Mouse (Mus musculus) heart, embryonic 11.5 days (tissue): Measurements from ENCODE around the gene Myo1g. TPM values are rescaled to one million over a fixed set of nuclear protein-coding genes. Genes with fewer than 3 reads are reported as not detected.

Source experiments
- ATAC-seq: fragments of 200-750 bp; cut with Nextera tagmentation; replicated peaks from 2 replicates; pipeline ENCODE4 v1.8.0; 2017; ENCODE audit warnings: moderate library complexity; ENCODE audit not compliant: insufficient number of reproducible peaks, low FRiP score, low TSS enrichment
- H3K27ac ChIP-seq: fragments of 300-500 bp; sonication (generic); 2 replicates; pipeline ENCODE4 v1.5.1; 2014; ENCODE audit warnings: mild to moderate bottlenecking, low read depth, low read length
- H3K27me3 ChIP-seq: fragments of 300-500 bp; sonication (generic); 2 replicates; pipeline ENCODE4 v1.6.1; 2014; ENCODE audit warnings: mild to moderate bottlenecking, low read length, mixed read lengths; ENCODE audit not compliant: control insufficient read depth, insufficient read depth
- H3K36me3 ChIP-seq: fragments of 300-500 bp; sonication (generic); 2 replicates; pipeline ENCODE4 v1.6.1; 2014; ENCODE audit warnings: mild to moderate bottlenecking, low read length, moderate library complexity, mixed read lengths; ENCODE audit not compliant: control insufficient read depth, insufficient read depth
- H3K4me1 ChIP-seq: fragments of 300-500 bp; sonication (generic); 2 replicates; pipeline ENCODE4 v1.6.1; 2014; ENCODE audit warnings: low read length; ENCODE audit not compliant: control insufficient read depth, insufficient read depth
- H3K4me2 ChIP-seq: fragments of 300-500 bp; sonication (generic); 2 replicates; pipeline ENCODE4 v1.6.1; 2014; ENCODE audit warnings: mild to moderate bottlenecking, moderate library complexity
- H3K4me3 ChIP-seq: fragments of 300-500 bp; sonication (generic); 2 replicates; pipeline ENCODE4 v1.5.1; 2014; ENCODE audit warnings: low read depth, low read length
- H3K9ac ChIP-seq: fragments of 300-500 bp; sonication (generic); 2 replicates; pipeline ENCODE4 v1.6.1; 2014; ENCODE audit warnings: mild to moderate bottlenecking, low read depth, low read length, moderate library complexity
- H3K9me3 ChIP-seq: fragments of 300-500 bp; sonication (generic); replicated peaks from 2 replicates; pipeline ENCODE4 v1.6.1; 2016; ENCODE audit warnings: low read length; ENCODE audit not compliant: control insufficient read depth
- WGBS: fragments of 180-500 bp; shearing (Covaris S2); extraction: QIAGEN DNeasy Blood & Tissue Kit; methylation state at CpG from one replicate; pipeline ENCODE4 v1.1.7; 2014; ENCODE audit not compliant: insufficient replicate concordance; 5-methylcytosine and 5-hydroxymethylcytosine counted together
- polyA plus RNA-seq: library from polyadenylated mRNA; unstranded; fragments of >200 nt; fragmentation: Nextera tagmentation; extraction: Ambion mirVana; gene quantifications from 2 replicates; pipeline ENCODE4 v1.2.1, GENCODE M21; 2014

Myo1g gene
- polyA plus RNA-seq, 1 experiment from 2014 or later: 0.72 TPM

- Histone ChIP-seq H3K9ac (no peak overlapping the region), H3K36me3 (no peaks in the 10 kb centered on the region), H3K27ac (no peak overlapping the region), H3K9me3 (no peaks in the 10 kb centered on the region), H3K4me1 (peaks cover 7% of the 10 kb centered on the region; the same call in 1 of the 2 replicates), H3K27me3 (no peaks in the 10 kb centered on the region), H3K4me2 (no peak overlapping the region), H3K4me3 (no peak overlapping the region)
- no peak for ATAC-seq
- WGBS: 93% methylated on average over 1 of the region's 1 CpGs
Observed at GRCm38 (mm10) chr11:6477350-6477749, 43.4 kb downstream of the Myo1g start.

GRCm38 (mm10) chr11:6476876-6477275, 43.9 kb downstream of the Myo1g start:
- Histone ChIP-seq H3K9me3 (no peaks in the 10 kb centered on the region), H3K4me3 (no peak overlapping the region), H3K36me3 (no peaks in the 10 kb centered on the region), H3K9ac (no peak overlapping the region), H3K27ac (no peak overlapping the region), H3K4me2 (no peak overlapping the region), H3K27me3 (no peaks in the 10 kb centered on the region), H3K4me1 (peaks cover 7% of the 10 kb centered on the region; the same call in 1 of the 2 replicates)
- WGBS: 69% methylated on average over 6 of the region's 6 CpGs
- no peak for ATAC-seq

- ATAC-seq: peak; percentile 95
- Histone ChIP-seq H3K27me3 (no peaks in the 10 kb centered on the region), H3K4me2 (peak within 1 kb of the TSS; percentile 94), H3K9me3 (no peaks in the 10 kb centered on the region), H3K9ac (peak within 1 kb of the TSS; percentile 99), H3K36me3 (no peaks in the 10 kb centered on the region), H3K4me3 (peak within 1 kb of the TSS; percentile 95), H3K4me1 (peaks cover 11% of the 10 kb centered on the region), H3K27ac (peak within 1 kb of the TSS; percentile 99)
- WGBS: under 1% methylated on average over 41 of the region's 76 CpGs
Observed at GRCm38 (mm10) chr11:6475867-6476484, 44.8 kb downstream of the Myo1g start, which contains the start of gene Purb. Gene Purb, minus strand, starts transcription at chr11:6475917.

- Histone ChIP-seq H3K4me2 (peak overlapping the region; percentile 94), H3K4me1 (peaks cover 18% of the 10 kb centered on the region), H3K4me3 (peak overlapping the region; percentile 95), H3K27me3 (no peaks in the 10 kb centered on the region), H3K9ac (peak overlapping the region; percentile 99), H3K9me3 (no peaks in the 10 kb centered on the region), H3K27ac (peak overlapping the region; percentile 99), H3K36me3 (no peaks in the 10 kb centered on the region)
- ATAC-seq: 0 out of 2 replicates have a peak, but pooled peaks have one; percentile 11
- WGBS: under 1% methylated on average over 104 of the region's 109 CpGs
Observed at GRCm38 (mm10) chr11:6474874-6475731, 45.7 kb downstream of the Myo1g start.

GRCm38 (mm10) chr11:6474381-6474780, 46.4 kb downstream of the Myo1g start:
- Histone ChIP-seq H3K4me3 (peak overlapping the region; percentile 95), H3K4me1 (peaks cover 22% of the 10 kb centered on the region), H3K4me2 (peak overlapping the region; percentile 94), H3K27ac (peak overlapping the region; percentile 99), H3K9me3 (no peaks in the 10 kb centered on the region), H3K27me3 (no peaks in the 10 kb centered on the region), H3K9ac (peak overlapping the region; percentile 99), H3K36me3 (no peaks in the 10 kb centered on the region)
- 21% methylated on average over 6 of the region's 6 CpGs for WGBS
- ATAC-seq: no peak

- ATAC-seq: no peak
- Histone ChIP-seq H3K9me3 (no peaks in the 10 kb centered on the region), H3K4me2 (peak overlapping the region; percentile 84), H3K27me3 (no peaks in the 10 kb centered on the region), H3K27ac (peak overlapping the region; percentile 84), H3K4me3 (peak overlapping the region; percentile 56), H3K36me3 (no peaks in the 10 kb centered on the region), H3K4me1 (peaks cover 22% of the 10 kb centered on the region), H3K9ac (peak overlapping the region; percentile 81)
Observed at GRCm38 (mm10) chr11:6472076-6472475, 48.7 kb downstream of the Myo1g start.

GRCm38 (mm10) chr11:6471493-6471892, 49.3 kb downstream of the Myo1g start:
- Histone ChIP-seq H3K36me3 (0 out of 2 replicates have a peak, but pooled peaks cover 2% of the 10 kb centered on the region), H3K4me2 (peak overlapping the region; percentile 84), H3K9ac (peak overlapping the region; percentile 60), H3K4me1 (peaks cover 22% of the 10 kb centered on the region), H3K9me3 (no peaks in the 10 kb centered on the region), H3K4me3 (peak overlapping the region; percentile 56), H3K27me3 (no peaks in the 10 kb centered on the region), H3K27ac (peak overlapping the region; percentile 62)
- no peak for ATAC-seq
- WGBS: 18% methylated on average over 1 of the region's 1 CpGs

- peaks cover 22% of the 10 kb centered on the region for H3K4me1 ChIP-seq
- ATAC-seq: no peak
- H3K4me3 ChIP-seq: peak overlapping the region; percentile 56
- H3K36me3 ChIP-seq: peaks cover 7% of the 10 kb centered on the region; the same call in 1 of the 2 replicates
- H3K4me2 ChIP-seq: peak overlapping the region; percentile 84
- peak overlapping the region; percentile 62 for H3K27ac ChIP-seq
- peak overlapping the region; percentile 60 for H3K9ac ChIP-seq
- no peaks in the 10 kb centered on the region for H3K9me3 ChIP-seq
- no peaks in the 10 kb centered on the region for H3K27me3 ChIP-seq
- 69% methylated on average over 2 of the region's 2 CpGs for WGBS
Observed at GRCm38 (mm10) chr11:6471054-6471453, 49.7 kb downstream of the Myo1g start.
